ENCODE assay signal across 9 mouse cellular contexts in genomic region chr13:37878918-37879331, GRCm38 (mm10).
A peak's percentile ranks its signal among the peaks of the same experiment; 100 is the strongest.
DNase-seq lines count a peak whose midpoint lies in the region; ATAC-seq and TF ChIP-seq lines count a peak whose summit lies in the region.
"Had no signal": no experiment of that assay in that cellular context is flagged by ENCODE, and none has a peak within 500 bp of the region (broad histone marks: within the 10 kb centered on the region; RNA-seq: fewer than 3 reads in every experiment).

No protein-coding gene starts in this region.

- peaks cover 56% of the 10 kb centered on the region for H3K4me1 ChIP-seq in heart, embryonic 11.5 days (ENCODE audit: control insufficient read depth, insufficient read depth, low read length)
- peaks cover 37 to 78% of the 10 kb centered on the region in 2 experiments for H3K4me1 ChIP-seq in MEL (ENCODE audit: control insufficient read depth in 1 of 2, insufficient read depth in 2 of 2, low read length in 2 of 2)
- peaks cover 52% of the 10 kb centered on the region for H3K4me1 ChIP-seq in heart, postnatal 0 days (ENCODE audit: control insufficient read depth, insufficient read depth)
- H3K4me1 ChIP-seq: forebrain, embryonic 13.5 days had no signal

- H3K4me3 ChIP-seq in heart, embryonic 11.5 days (ENCODE audit: low read depth, low read length), result no peak overlapping the region
- H3K4me3 ChIP-seq in MEL (ENCODE audit: control insufficient read depth in 1 of 2, insufficient read depth in 1 of 2, low read depth in 2 of 2, low read length in 2 of 2), result no peak overlapping the region
- H3K4me3 ChIP-seq in heart, postnatal 0 days (ENCODE audit: low read depth, low read length), result no peak overlapping the region
- H3K4me3 ChIP-seq: forebrain, embryonic 13.5 days had no signal

- intact Hi-C loops in heart, postnatal 10 days (cut with DNase I), result no loop called here

- peaks cover 58% of the 10 kb centered on the region for H3K79me2 ChIP-seq in MEL (ENCODE audit: control insufficient read depth, insufficient read depth, low read length, poor library complexity)

- WGBS in heart, embryonic 11.5 days (ENCODE audit: insufficient replicate concordance), result 12% methylated on average over 2 of the region's 2 CpGs
- WGBS in heart, postnatal 0 days, result 8% methylated on average over 2 of the region's 2 CpGs

- TF ChIP-seq RAD21 in MEL (IDR thresholded peaks at IDR 0.05; ENCODE audit: low read depth, low read length), result no peak

- peak in 1 of 2 experiments; percentile 50; a peak in 2 of 4 replicates for TF ChIP-seq POLR2A in MEL (IDR thresholded peaks at IDR 0.05; ENCODE audit: control insufficient read depth in 1 of 2, insufficient read depth in 1 of 2, low read depth in 1 of 2, low read length in 2 of 2, poor library complexity in 1 of 2)

- no peaks in the 10 kb centered on the region for H3K27me3 ChIP-seq in heart, embryonic 11.5 days (ENCODE audit: control insufficient read depth, insufficient read depth, low read length)
- no peaks in the 10 kb centered on the region for H3K27me3 ChIP-seq in MEL (ENCODE audit: control insufficient read depth in 1 of 2, insufficient read depth in 2 of 2, low read length in 2 of 2)
- H3K27me3 ChIP-seq in heart, postnatal 0 days (ENCODE audit: control insufficient read depth, insufficient read depth, low read length), result no peaks in the 10 kb centered on the region
- H3K27me3 ChIP-seq: forebrain, embryonic 13.5 days had no signal

- H3K9ac ChIP-seq in heart, embryonic 11.5 days (ENCODE audit: low read depth, low read length), result 0 out of 2 replicates have a peak overlapping the region, but pooled peaks have one; percentile 17
- peak overlapping the region; percentile 55 for H3K9ac ChIP-seq in MEL (ENCODE audit: control insufficient read depth, low read depth, low read length, poor library complexity, severe bottlenecking)
- no peak overlapping the region for H3K9ac ChIP-seq in heart, postnatal 0 days (replicated peaks; ENCODE audit: low read depth, low read length)
- H3K9ac ChIP-seq: forebrain, embryonic 13.5 days had no signal

- ATAC-seq in heart, embryonic 11.5 days (replicated peaks; ENCODE audit: insufficient number of reproducible peaks, low FRiP score, low TSS enrichment), result peak; percentile 89
- ATAC-seq in heart, postnatal 0 days (ENCODE audit: insufficient read depth, low read depth), result peak; percentile 51; the same call in 1 of the 2 replicates
- ATAC-seq: forebrain, embryonic 13.5 days had no signal

- peak; percentile 99 for TF ChIP-seq EP300 in MEL (IDR thresholded peaks at IDR 0.05; ENCODE audit: low read depth in 1 of 2, low read length in 2 of 2)
- no peak for TF ChIP-seq EP300 in heart, postnatal 0 days (IDR thresholded peaks at IDR 0.05; ENCODE audit: low read depth)

- TF ChIP-seq CTCF in MEL (IDR thresholded peaks at IDR 0.05 in 2 of 3, conservative IDR thresholded peaks at IDR 0.05 in 1 of 3; ENCODE audit: control insufficient read depth in 1 of 3, insufficient read depth in 1 of 3, low read depth in 2 of 3, low read length in 3 of 3, poor library complexity in 1 of 3, severe bottlenecking in 1 of 3), result no peak
- no peak for TF ChIP-seq CTCF in heart, postnatal 0 days (IDR thresholded peaks at IDR 0.05; ENCODE audit: low read depth)

- no peaks in the 10 kb centered on the region for H3K36me3 ChIP-seq in heart, embryonic 11.5 days (ENCODE audit: control insufficient read depth, insufficient read depth, low read length)
- H3K36me3 ChIP-seq in MEL (ENCODE audit: control insufficient read depth in 1 of 2, insufficient read depth in 2 of 2, low read length in 2 of 2), result peaks cover 0 to 88% of the 10 kb centered on the region in 2 experiments; a peak in 3 of 4 replicates
- H3K36me3 ChIP-seq in heart, postnatal 0 days (replicated peaks; ENCODE audit: control insufficient read depth, insufficient read depth, low read length), result no peaks in the 10 kb centered on the region

- H3K9me3 ChIP-seq in heart, embryonic 11.5 days (replicated peaks; ENCODE audit: control insufficient read depth, low read length), result no peaks in the 10 kb centered on the region
- no peaks in the 10 kb centered on the region for H3K9me3 ChIP-seq in MEL (replicated peaks; ENCODE audit: insufficient read depth, low read length)
- H3K9me3 ChIP-seq in heart, postnatal 0 days (replicated peaks; ENCODE audit: control insufficient read depth, low read length), result no peaks in the 10 kb centered on the region
- H3K9me3 ChIP-seq: forebrain, embryonic 13.5 days had no signal

- peak overlapping the region; percentile 87 for H3K27ac ChIP-seq in heart, embryonic 11.5 days (ENCODE audit: low read depth, low read length)
- peak overlapping the region; percentile 99 for H3K27ac ChIP-seq in MEL (ENCODE audit: control insufficient read depth, low read depth, low read length)
- H3K27ac ChIP-seq in heart, postnatal 0 days (ENCODE audit: low read depth), result peak overlapping the region; percentile 61; the same call in 1 of the 2 replicates
- H3K27ac ChIP-seq: forebrain, embryonic 13.5 days had no signal

- H3K4me2 ChIP-seq in heart, embryonic 11.5 days, result peak overlapping the region; percentile 44
- H3K4me2 ChIP-seq in heart, postnatal 0 days (ENCODE audit: low read depth, low read length), result no peak overlapping the region
- H3K4me2 ChIP-seq: forebrain, embryonic 13.5 days had no signal

- DNase-seq in heart, postnatal 10 days, result no peak
- peak; percentile 87 for DNase-seq in MEL (ENCODE audit: low read depth, low spot score)
- DNase-seq in heart, postnatal 0 days (ENCODE audit: low spot score), result no peak
- DNase-seq in lung, postnatal 25 days (ENCODE audit: low spot score), result peak; percentile 59
- DNase-seq in left cerebral cortex, adult 9 months (ENCODE audit: low spot score in 2 of 2), result no peak
- no peak for DNase-seq in layer of hippocampus, postnatal 25 days (ENCODE audit: extremely low spot score in 1 of 2, low spot score in 1 of 2)
- no peak for DNase-seq in spleen, postnatal 4 days (ENCODE audit: low spot score in 2 of 2)

TF ChIP-seq in MEL, 35 proteins besides CTCF, POLR2A, EP300 and RAD21:
- TF ChIP-seq ZC3H11A (IDR thresholded peaks at IDR 0.05; ENCODE audit: low read depth, low read length), result no peak
- no peak for TF ChIP-seq MYC (IDR thresholded peaks at IDR 0.05; ENCODE audit: low read depth, low read length)
- TF ChIP-seq MAX (IDR thresholded peaks at IDR 0.05; ENCODE audit: low read length), result peak; percentile 13; the same call in 1 of the 2 replicates
- no peak; the same call in 1 of the 2 replicates for TF ChIP-seq KAT2A (conservative IDR thresholded peaks at IDR 0.05; ENCODE audit: low read depth, low read length)
- TF ChIP-seq JUND (IDR thresholded peaks at IDR 0.05; ENCODE audit: low read depth, low read length), result peak; percentile 76; the same call in 1 of the 2 replicates
- peak; percentile 79; the same call in 1 of the 2 replicates for TF ChIP-seq MAZ (IDR thresholded peaks at IDR 0.05; ENCODE audit: low read depth, low read length)
- TF ChIP-seq ELF1 (IDR thresholded peaks at IDR 0.05; ENCODE audit: low read depth, low read length), result no peak
- TF ChIP-seq NRF1 (IDR thresholded peaks at IDR 0.05; ENCODE audit: insufficient read depth, low read depth, low read length, poor library complexity, severe bottlenecking), result no peak
- TF ChIP-seq SMC3 (IDR thresholded peaks at IDR 0.05; ENCODE audit: low read depth, low read length), result no peak
- TF ChIP-seq CHD1 (IDR thresholded peaks at IDR 0.05; ENCODE audit: low read depth, low read length), result no peak
- TF ChIP-seq HCFC1 (IDR thresholded peaks at IDR 0.05; ENCODE audit: low read depth, low read length), result no peak
- peak; percentile 93 for TF ChIP-seq RCOR1 (IDR thresholded peaks at IDR 0.05; ENCODE audit: low read depth, low read length)
- TF ChIP-seq ZNF384 (IDR thresholded peaks at IDR 0.05; ENCODE audit: low read depth, low read length), result peak; percentile 72
- TF ChIP-seq GATA1 (IDR thresholded peaks at IDR 0.05; ENCODE audit: low read depth, low read length), result peak; percentile 99
- peak; percentile 52; the same call in 1 of the 2 replicates for TF ChIP-seq MEF2A (IDR thresholded peaks at IDR 0.05; ENCODE audit: extremely low read depth, insufficient replicate concordance, low read depth, low read length, poor library complexity, severe bottlenecking)
- peak; percentile 68; the same call in 1 of the 2 replicates for TF ChIP-seq BHLHE40 (IDR thresholded peaks at IDR 0.05; ENCODE audit: borderline replicate concordance, low read depth, low read length)
- TF ChIP-seq CHD2 (IDR thresholded peaks at IDR 0.05; ENCODE audit: low read length), result peak; percentile 59
- no peak for TF ChIP-seq USF2 (IDR thresholded peaks at IDR 0.05; ENCODE audit: borderline replicate concordance in 1 of 2, insufficient read depth in 1 of 2, low read depth in 1 of 2, low read length in 2 of 2)
- TF ChIP-seq MXI1 (IDR thresholded peaks at IDR 0.05; ENCODE audit: low read depth, low read length), result peak; percentile 63; the same call in 1 of the 2 replicates
- TF ChIP-seq USF1 (IDR thresholded peaks at IDR 0.05; ENCODE audit: low read depth, low read length), result no peak
- peak; percentile 91 for TF ChIP-seq SIN3A (IDR thresholded peaks at IDR 0.05; ENCODE audit: low read length)
- peak; percentile 97 for TF ChIP-seq MYB (IDR thresholded peaks at IDR 0.05; ENCODE audit: low read depth, low read length)
- no peak for TF ChIP-seq UBTF (IDR thresholded peaks at IDR 0.05; ENCODE audit: borderline replicate concordance, insufficient read depth, low read depth, low read length)
- no peak for TF ChIP-seq ZKSCAN1 (IDR thresholded peaks at IDR 0.05; ENCODE audit: low read depth, low read length)
- TF ChIP-seq POLR2AphosphoS2 (IDR thresholded peaks at IDR 0.05; ENCODE audit: low read length), result no peak
- no peak for TF ChIP-seq ZMIZ1 (IDR thresholded peaks at IDR 0.05; ENCODE audit: low read depth, low read length)
- peak; percentile 97 for TF ChIP-seq ETS1 (IDR thresholded peaks at IDR 0.05; ENCODE audit: low read depth, low read length)
- no peak for TF ChIP-seq NELFE (IDR thresholded peaks at IDR 0.05; ENCODE audit: low read depth, low read length)
- TF ChIP-seq GABPA (IDR thresholded peaks at IDR 0.05; ENCODE audit: low read depth, low read length), result no peak
- no peak; the same call in 1 of the 2 replicates for TF ChIP-seq MAFK (IDR thresholded peaks at IDR 0.05; ENCODE audit: borderline replicate concordance, low read depth, low read length)
- TF ChIP-seq E2F4 (IDR thresholded peaks at IDR 0.05; ENCODE audit: borderline replicate concordance, low read depth, low read length), result no peak
- TF ChIP-seq TBP (IDR thresholded peaks at IDR 0.05; ENCODE audit: low read depth, low read length), result no peak
- TF ChIP-seq POLR2AphosphoS5 (IDR thresholded peaks at IDR 0.05; ENCODE audit: borderline replicate concordance, low read depth, low read length), result no peak
- TF ChIP-seq TAL1 (IDR thresholded peaks at IDR 0.05; ENCODE audit: low read length), result peak; percentile 90
- TF ChIP-seq TCF12 (IDR thresholded peaks at IDR 0.05; ENCODE audit: low read depth, low read length), result peak; percentile 98

Comparison
In these comparisons a context has a peak if more than half of its experiments do, and no peak if none do; other contexts are left out.
1. DNase-seq: peak in MEL (single experiment) and lung, postnatal 25 days (single experiment); none in heart, postnatal 10 days (0 of 2), heart, postnatal 0 days (single experiment), left cerebral cortex, adult 9 months (0 of 2), layer of hippocampus, postnatal 25 days (0 of 2) and spleen, postnatal 4 days (0 of 2).
2. Peak in every context shown above with its lines, with median percentiles within 50 percentile points of each other: H3K27ac ChIP-seq.